Mouse (Mus musculus) testis, postnatal 14 days (tissue): ENCODE results near the gene Ints5.

Experiments used
- DNase-seq: peaks from one replicate; pipeline ENCODE4 v3.0.0; 2021; ENCODE audit warnings: low spot score

The Ints5 gene

DNA sequence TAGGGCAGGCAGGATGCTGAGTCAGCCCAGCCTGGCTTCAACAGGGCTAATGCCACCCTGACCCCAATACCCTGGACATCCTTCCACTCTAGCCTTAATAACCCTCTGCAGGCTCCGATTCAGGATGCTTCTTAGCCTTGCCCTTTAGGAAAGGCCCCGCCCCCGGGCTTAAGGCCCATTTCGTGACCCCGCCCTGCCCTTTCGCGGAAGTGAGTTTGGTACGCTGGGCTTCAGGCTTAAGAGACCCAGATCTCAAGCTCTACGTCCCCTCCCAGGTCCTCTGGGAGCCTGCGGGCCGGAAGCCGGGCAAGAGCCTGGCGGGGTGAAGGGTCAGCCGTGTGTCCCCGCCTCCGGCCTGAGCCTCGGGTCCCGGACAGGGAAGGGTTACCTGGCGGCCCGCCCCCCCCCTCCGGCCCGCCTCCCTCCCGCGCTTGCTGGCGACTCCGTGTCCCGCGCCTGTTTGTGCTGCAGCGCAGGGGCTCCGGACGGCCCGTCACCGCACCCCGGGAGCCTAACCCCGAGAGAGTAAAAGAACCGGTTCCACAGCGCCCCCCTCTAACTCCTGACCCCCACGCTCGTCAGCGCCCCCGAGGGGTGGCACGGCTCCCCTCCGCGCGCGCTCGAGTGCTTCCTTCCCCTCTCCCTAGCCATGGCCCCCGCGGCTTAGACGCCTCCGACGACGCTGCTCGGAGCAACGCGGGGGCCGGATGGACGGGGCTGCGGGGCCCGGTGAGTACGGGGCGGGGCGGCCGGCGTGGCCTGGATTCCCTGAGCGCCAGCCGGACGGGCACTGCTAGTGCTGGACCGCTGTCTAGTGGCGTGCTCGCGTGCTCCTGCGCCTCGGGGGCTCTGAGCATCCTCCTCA lies 36.7 kb downstream of the Ints5 start, which contains the start of the genes Rom1 and Eml3:
Gene Rom1, minus strand, starts transcription at position 133 of the 865 bp plus-strand sequence.
Gene Eml3, plus strand, starts transcription at position 329 of the 865 bp plus-strand sequence.
- peak; percentile 82 for DNase-seq

DNA sequence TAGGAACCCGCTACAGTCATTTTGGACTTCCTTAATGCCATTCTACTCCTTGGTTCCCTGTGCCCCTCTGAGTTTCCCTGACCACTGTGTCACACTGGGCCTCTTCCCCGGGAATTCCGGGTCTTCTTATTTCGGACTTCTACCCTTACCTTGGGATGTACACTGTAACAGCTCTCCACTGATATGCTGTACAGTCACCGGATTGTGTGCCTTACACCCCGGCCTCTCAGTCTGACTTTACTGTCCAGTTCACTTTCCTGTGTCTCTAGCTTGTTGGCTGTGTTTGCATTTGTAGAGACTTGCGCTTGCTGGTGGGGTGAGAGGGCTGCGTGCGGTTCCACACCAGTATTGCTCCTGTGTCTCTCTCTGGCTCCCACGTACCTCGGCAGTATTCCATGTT lies 37.3 kb downstream of the Ints5 start:
- no peak for DNase-seq

DNA sequence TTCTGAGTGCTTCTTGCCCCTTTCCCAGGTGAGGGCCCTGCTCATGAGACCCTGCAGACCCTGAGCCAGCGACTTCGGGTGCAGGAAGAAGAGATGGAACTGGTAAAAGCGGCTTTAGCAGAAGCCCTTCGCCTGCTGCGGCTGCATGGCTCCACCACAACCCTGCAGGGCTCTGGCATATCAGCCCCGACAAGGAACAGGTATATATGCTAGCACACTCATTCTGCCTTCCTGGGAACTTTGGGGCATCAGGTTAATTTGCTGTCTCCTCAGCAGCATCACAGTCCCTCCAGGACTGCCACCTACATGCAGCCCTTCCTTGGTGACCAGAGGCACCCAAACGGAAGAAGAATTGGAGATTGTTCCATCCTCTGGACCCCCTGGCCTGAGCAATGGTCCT lies 38.0 kb downstream of the Ints5 start:
- DNase-seq, result no peak

DNA sequence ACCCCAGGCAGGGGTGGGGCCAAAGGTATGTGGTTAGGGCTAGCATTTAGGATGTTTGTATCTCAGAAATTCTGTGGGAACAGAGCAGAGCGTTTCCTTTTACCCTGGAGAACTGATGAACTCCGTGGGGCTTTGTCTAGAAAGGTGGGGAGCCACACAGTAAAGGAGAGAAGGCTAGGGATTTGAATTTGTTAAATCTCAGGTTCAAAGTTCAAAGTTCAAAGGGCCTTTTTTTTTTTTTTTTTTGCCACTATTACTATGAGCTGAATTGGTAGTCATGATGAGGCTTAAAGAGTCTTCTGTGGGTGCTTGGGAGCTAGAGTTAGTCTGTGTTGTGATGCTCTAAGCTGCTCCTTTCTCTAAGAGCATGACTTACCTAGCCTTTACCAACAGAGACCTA lies 43.9 kb downstream of the Ints5 start:
- DNase-seq, result no peak

DNA sequence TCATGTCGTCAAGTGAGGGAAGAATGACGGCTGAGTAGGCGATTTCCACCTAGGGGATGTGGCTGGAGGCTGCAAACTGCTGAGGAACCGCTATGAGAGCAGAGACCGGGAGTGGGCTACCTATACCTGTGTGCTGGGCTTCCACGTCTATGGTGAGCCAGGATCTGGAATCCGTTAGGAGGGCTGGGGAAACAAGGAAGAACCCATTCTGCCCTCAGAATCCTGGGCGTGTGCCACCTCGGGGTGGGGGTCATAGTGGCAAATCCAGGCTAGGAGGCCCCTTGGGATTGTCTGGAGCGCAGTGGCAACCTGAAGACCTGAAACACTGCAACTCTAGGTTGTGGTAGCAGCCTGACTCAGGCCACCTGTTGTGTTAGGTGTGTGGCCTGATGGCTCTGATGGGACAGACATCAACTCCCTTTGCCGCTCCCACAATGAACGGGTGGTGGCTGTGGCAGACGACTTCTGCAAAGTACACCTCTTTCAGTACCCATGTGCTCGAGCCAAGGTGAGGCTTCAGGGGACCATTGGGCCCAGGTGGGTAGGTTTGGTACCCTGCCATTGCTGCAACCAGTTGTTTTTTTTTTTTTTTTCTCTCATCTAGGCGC lies 47.8 kb downstream of the Ints5 start:
- DNase-seq, result no peak

DNA sequence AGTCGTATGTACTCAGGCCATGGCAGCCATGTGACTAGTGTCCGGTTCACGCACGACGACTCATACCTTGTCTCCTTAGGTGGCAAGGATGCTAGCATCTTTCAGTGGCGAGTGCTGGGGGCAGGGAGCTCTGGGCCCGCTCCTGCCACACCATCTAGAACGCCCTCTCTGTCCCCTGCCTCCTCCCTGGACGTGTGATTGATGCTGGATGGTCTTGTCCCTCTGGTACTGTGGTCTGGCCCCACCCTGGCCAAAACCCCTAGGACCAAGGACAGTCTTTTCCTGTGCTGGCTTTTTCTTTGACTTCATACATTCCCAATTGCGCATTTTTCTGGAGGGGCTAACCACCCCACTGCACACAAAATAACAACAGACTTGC lies 48.3 kb downstream of the Ints5 start:
- no peak for DNase-seq

DNA sequence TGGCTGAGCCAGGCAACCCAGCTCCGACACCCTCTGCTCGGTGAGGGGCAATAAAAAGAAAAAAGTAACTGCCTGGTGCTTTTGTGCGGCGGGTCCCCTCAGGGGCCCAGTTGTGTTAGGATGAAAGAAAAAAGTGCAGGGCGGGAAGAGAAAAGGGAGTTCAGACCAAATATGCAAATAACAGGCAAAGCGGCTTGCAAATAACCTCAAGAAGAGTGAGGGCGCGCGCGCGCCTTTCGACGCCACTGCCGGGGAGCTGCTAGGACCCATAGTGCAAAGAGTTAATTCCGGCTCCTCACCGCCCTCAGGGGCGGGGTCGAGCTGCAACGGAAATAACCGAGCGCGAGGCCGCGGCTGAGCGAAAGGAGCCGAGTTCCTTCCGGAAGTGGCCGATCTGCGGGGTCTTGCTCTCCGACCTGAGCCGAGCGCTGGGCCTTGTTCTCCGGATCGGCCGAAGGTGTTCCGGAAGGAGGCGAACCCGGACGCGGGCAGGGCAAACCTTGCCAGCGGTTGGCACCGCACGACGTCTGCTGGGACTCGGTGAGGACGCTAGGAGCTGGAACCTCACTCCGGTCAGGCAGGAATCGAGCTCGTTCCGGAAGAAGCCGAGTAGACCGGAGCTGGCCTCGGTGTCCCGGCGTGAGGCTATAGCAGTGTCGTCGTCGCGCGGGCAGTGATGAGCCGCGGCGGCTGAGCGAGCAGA lies 48.9 kb downstream of the Ints5 start, which contains the start of gene Mta2:
Gene Mta2, plus strand, starts transcription at position 361 of the 703 bp plus-strand sequence.
- peak; percentile 94 for DNase-seq

DNA sequence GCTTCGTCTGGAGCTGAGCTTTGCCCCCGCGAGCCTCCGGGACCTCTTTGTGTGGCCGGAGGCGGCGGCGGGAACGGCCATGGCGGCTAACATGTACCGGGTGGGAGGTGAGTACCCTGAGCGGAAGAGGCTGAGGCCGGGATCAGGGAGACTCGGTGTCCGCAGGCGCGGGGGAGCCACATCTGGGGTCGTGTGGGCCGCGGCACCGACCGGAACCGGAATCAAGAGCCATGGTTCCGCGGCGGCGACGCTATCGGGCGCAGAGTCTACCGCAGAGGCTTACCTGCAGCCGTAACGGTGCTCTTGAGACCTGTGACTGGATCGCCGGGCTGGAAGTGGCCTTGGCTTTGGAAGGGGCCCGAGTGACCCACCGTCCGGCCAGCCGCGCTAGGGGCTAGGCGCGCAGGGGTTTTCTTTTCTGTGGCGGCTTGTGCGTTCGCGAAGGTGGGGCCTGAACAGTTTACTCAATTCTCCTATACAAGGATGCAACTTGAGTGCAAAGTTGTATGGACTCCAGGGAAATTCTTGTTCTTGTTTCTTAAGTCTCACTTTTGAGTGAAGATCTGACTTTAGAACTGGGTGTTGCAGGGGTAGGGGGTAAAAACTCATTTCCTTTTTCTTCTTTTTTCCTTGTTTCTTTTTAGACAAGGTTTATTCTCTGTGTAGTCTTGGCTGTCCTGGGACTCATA lies 49.6 kb downstream of the Ints5 start:
- DNase-seq, result peak; percentile 71

DNA sequence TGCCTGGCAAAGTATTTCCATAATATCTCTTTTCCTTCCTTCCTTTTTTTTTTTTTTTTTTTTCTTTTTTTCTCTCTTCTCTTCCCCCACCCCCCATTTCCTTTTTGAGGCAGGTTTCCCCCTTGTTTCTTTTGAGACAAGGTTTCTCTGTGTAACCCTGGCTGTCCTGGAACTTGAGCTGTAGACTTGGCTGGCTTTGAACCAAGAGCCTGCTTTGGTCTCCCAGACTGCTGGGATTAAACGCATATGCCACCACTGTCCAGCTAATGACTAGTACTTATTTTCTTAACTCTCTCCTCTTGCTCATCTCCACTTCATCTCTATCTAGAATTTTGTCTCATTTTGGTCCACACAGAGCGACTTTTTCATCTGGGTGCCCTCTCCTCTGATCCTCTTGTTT lies 50.2 kb downstream of the Ints5 start:
- DNase-seq, result no peak

DNA sequence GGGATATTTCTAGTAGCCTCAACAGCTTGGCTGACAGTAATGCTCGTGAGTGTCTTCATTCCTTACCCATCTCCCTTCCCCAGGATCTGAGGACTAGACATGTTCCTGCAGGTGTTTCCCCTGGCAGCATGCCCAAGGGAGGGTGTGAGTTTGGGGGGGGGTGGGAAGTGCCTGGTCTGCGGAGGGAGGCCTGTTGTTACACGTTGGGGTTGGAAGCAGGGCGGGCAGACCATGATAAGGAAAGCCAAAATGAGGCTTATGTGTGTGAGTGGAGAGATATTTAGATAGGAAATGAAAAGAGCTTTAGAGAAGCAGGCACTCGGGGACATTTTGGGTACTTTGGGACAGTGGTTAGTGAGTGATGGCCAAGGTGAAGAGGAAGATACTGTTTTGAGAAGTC lies 51.3 kb downstream of the Ints5 start:
- DNase-seq, result no peak

DNA sequence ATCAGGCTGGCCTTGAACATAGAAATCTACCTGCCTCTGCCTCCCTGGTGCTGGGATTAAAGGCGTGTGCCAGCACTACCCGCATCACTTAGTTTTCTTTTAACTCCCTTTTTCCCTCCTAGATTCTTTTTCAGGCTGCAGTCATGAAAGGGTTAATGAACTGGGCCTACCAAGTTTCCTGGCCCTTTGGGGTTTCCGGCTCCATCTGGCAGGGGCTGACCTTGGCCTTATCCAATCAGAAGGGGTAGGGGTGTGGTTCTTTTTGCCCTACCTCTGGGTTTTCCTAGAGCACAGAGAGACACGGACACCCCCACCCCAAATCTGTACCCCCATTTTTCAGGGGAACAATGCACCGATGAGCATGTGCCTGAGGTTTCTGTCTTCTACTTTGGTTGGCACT lies 51.9 kb downstream of the Ints5 start:
- DNase-seq, result peak; percentile 71

DNA sequence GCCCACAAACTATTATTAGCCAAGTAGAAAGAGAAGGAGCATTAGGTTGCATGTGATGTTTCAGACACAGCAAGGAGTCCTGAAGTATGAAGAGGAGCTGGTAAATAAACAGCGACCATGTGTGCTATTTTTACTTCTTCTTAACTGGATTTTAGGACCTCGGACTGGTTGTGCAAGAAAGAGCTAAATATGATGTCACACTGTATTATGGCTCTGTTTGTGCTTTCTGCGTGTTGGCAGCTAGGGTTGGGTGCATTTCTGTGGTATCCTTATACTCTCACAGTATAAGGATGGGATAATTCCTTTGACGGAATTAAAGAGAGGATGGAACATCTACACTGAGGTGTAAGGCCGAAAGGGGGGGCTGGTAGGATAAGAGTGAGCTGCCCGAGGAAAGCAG lies 52.4 kb downstream of the Ints5 start:
- no peak for DNase-seq

DNA sequence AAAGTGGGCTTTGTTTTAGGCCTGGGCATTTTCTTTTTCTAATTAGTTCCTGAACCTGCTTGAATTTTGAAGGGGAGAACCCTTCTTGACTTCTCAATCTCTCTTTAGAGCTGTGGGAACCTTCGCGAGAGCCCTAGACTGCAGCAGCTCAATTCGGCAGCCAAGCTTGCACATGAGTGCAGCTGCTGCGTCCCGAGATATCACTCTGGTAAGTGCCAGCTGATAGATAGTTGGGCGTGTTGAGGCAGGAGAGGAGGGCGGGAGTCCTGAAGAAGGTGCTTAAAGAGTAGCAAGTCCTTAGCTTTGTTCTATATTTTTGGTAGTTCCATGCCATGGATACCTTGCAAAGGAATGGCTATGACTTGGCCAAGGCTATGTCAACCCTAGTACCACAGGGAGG lies 54.1 kb downstream of the Ints5 start:
- DNase-seq, result no peak
